8 mouse cellular contexts compared by ENCODE assay signal in genomic region chr2:43673619-43674018, GRCm38 (mm10).
DNase-seq lines count a peak whose midpoint lies in the region; ATAC-seq lines count a peak whose summit lies in the region.
"Had no signal": no experiment of that assay in that cellular context is flagged by ENCODE, and none has a peak within 500 bp of the region (broad histone marks: within the 10 kb centered on the region; RNA-seq: fewer than 3 reads in every experiment).

No protein-coding gene starts in this region.

- DNase-seq in ZHBTc4 (ENCODE audit: low read depth, low spot score): peak; percentile 84
- peak; percentile 20 for DNase-seq in cerebellum, adult 8-10 months
- peak; percentile 51 to 83 for DNase-seq in frontal cortex, adult 2 months (ENCODE audit: extremely low spot score in 1 of 2, low spot score in 1 of 2)
- DNase-seq in left cerebral cortex, postnatal 14 days (ENCODE audit: low spot score in 2 of 2): peak; percentile 81 to 85
- DNase-seq in midbrain, embryonic 14.5 days: peak; percentile 88
- DNase-seq in spleen, adult 12 weeks (ENCODE audit: low spot score): peak; percentile 17

- H3K4me3 ChIP-seq in intestine, embryonic 15.5 days (replicated peaks): no peak overlapping the region
- H3K4me3 ChIP-seq in midbrain, embryonic 14.5 days (replicated peaks; ENCODE audit: low read depth, low read length): no peak overlapping the region
- H3K4me3 ChIP-seq: myocyte had no signal

- H3K4me2 ChIP-seq in intestine, embryonic 15.5 days (replicated peaks): no peak overlapping the region
- H3K4me2 ChIP-seq in midbrain, embryonic 14.5 days (ENCODE audit: low read length): no peak overlapping the region

- no peak overlapping the region for H3K27ac ChIP-seq in intestine, embryonic 15.5 days
- no peak overlapping the region for H3K27ac ChIP-seq in midbrain, embryonic 14.5 days (replicated peaks; ENCODE audit: low read depth, low read length)

- ATAC-seq in intestine, embryonic 15.5 days: peak; percentile 66; the same call in 1 of the 2 replicates
- peak; percentile 80; the same call in 1 of the 2 replicates for ATAC-seq in midbrain, embryonic 14.5 days (ENCODE audit: low FRiP score, low TSS enrichment)

- no peaks in the 10 kb centered on the region for H3K4me1 ChIP-seq in intestine, embryonic 15.5 days (replicated peaks)
- H3K4me1 ChIP-seq in midbrain, embryonic 14.5 days (ENCODE audit: control insufficient read depth, insufficient read depth, low read length): no peaks in the 10 kb centered on the region

- H3K36me3 ChIP-seq in intestine, embryonic 15.5 days: no peaks in the 10 kb centered on the region
- no peaks in the 10 kb centered on the region for H3K36me3 ChIP-seq in midbrain, embryonic 14.5 days (ENCODE audit: control insufficient read depth, insufficient read depth, low read length)

- 4% methylated on average over 6 of the region's 6 CpGs for WGBS in intestine, embryonic 15.5 days
- under 1% methylated on average over 6 of the region's 6 CpGs for WGBS in midbrain, embryonic 14.5 days

- intact Hi-C loops in left cerebral cortex, postnatal 14 days (cut with DNase I): no loop called here

- no peaks in the 10 kb centered on the region for H3K9me3 ChIP-seq in intestine, embryonic 15.5 days
- H3K9me3 ChIP-seq in midbrain, embryonic 14.5 days (ENCODE audit: control insufficient read depth, low read length): no peaks in the 10 kb centered on the region

- no peak overlapping the region for H3K9ac ChIP-seq in intestine, embryonic 15.5 days
- no peak overlapping the region for H3K9ac ChIP-seq in midbrain, embryonic 14.5 days (replicated peaks; ENCODE audit: low read length)

- H3K27me3 ChIP-seq in intestine, embryonic 15.5 days (replicated peaks): no peaks in the 10 kb centered on the region
- H3K27me3 ChIP-seq in midbrain, embryonic 14.5 days (ENCODE audit: control insufficient read depth, insufficient read depth, low read length): no peaks in the 10 kb centered on the region

Comparison
In these comparisons a context has a peak if more than half of its experiments do, and no peak if none do; other contexts are left out.
1. DNase-seq: peak in every context shown above with its lines; median percentile 88 in midbrain, embryonic 14.5 days; 84 in ZHBTc4; 83 in left cerebral cortex, postnatal 14 days; 67 in frontal cortex, adult 2 months; 20 in cerebellum, adult 8-10 months; 17 in spleen, adult 12 weeks.